Mouse (Mus musculus): ENCODE data around the gene Rptor.

Rptor gene

DNA sequence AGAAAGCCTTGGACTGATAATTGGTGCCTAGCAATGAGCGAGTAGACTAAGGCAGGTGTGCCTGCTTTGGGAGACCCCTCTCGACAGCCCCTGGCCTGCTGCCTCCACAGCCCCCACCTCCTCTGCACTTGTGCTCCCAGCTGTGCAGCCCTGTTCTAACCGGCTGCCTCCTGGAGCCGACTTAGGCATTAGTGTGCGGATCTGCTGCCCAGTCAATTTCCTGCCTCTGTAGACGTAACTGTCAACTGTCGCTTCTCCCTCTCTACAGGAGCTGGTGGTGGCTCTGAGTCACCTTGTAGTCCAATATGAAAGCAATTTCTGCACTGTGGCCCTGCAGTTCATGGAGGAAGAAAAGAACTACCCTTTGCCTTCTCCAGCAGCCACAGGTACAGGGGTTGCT lies 253.3 kb downstream of the Rptor start:
- no peak for DNase-seq (ENCODE audit: low spot score in 2 of 2)

DNA sequence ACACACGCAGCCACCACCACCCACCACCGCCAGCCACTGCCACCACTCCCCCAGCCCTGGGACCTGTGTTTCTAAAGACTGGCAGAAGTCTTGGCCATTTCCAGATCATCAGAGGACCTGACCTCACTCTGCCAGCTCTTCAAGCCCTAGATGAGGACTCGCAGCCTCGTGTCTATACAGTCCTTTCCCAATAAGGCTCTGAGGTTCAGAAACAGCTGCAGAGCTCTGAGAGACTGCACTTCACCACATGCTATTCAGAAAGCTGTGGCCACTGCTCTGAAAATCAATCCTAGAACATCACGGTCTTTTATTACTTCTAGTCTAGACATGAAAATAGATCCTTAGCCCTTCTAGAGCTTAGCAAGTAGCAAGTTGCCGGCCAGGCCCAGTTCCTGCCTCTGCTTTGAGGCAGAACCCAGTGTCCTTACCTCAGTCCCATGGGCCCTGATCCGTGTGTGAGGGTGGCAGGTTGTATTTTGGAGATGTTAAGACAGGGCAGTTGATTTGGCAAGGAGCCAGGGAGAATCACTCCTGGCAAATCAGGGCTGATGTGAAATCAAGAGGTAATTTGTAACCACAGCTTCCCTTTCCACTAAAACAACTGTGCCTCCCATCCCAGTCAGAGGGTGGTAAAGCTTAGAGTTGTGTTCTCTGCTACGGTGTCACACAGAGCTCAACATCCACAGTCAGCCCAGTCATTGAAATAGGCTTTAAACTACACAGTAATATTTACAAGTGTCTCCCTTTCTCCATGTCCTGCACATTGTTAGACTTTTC lies 260.0 kb downstream of the Rptor start:
- no peak for DNase-seq (ENCODE audit: low spot score in 2 of 2)

DNA sequence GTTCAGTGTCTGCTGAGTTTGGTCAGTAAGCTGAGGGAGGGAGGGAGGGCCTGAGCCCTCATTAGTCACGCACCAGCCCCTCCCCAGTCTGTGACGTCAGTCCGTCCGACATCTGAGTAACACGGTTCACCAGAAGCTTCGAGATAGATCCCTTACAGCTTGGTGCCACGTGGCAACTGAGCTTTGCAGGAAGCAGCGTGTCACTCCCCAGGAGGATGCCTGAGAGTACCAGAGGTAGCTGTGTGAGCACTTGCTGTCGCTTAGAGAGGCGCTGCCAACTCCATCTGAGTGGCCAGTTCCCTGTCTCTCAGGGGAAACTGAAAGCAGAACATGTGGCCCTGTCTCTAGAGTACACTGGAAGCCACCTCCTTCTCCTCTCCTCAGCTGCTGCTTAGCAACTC lies 260.7 kb downstream of the Rptor start:
- DNase-seq (ENCODE audit: low spot score in 2 of 2) = no peak

DNA sequence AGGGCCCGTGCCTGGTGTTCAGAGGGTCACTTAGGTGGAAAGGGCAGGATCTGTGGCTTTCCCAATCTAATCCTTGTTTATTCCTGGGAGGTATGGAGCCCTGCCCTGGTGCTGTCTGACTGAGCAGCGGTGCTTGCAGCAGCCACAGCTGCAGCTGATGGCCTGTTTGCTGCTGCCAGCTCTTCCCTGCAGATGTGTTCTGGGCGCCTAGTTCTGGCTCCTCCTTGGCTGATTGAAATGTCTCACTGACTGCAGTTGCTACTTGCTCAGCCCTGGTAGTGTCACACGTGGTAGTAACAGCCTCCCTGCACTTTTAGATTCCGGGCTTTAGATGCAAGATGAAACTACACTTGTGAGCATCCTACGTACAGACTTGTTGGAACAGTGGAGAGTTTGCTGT lies 264.1 kb downstream of the Rptor start:
- DNase-seq (ENCODE audit: low spot score in 2 of 2) = no peak

DNA sequence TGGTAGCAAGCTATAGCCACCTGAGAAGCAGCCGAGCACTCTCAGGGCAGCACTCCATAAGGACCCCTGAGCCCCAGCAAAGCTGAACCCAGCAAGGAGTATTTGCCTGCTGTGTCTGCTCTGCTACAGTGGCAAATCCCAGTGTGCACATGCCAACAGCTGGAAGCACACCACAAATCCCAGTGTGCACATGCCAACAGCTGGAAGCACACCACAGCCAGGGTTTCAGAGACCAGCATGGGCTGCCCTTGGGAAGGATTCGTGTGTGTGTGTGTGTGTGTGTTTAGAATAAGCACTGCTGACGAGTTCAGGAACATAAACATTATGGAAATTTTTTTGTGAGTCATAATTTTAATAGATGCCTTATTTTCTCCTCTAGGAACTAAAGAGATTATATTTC lies 265.4 kb downstream of the Rptor start:
- DNase-seq (ENCODE audit: low spot score in 2 of 2) = no peak

DNA sequence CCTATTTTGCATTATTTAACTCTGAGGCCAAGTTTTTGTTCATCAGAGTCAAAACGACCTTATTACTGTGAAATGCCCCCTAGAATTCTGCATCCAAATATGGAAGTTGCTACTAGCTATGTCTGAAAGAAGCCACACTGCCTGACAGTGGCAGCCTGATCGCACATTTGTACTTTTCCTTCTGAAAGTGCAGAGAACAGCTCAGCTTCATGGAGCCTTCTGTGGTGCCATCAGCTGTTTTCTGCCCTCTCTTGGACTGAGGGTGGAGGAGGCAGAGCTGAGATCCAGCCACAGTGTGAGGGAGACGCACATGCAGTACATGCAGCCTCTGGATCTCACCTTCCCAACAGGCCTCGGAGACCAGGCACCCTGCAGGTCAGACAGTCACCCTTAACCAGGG lies 265.9 kb downstream of the Rptor start:
- DNase-seq (ENCODE audit: low spot score in 2 of 2) = no peak

DNA sequence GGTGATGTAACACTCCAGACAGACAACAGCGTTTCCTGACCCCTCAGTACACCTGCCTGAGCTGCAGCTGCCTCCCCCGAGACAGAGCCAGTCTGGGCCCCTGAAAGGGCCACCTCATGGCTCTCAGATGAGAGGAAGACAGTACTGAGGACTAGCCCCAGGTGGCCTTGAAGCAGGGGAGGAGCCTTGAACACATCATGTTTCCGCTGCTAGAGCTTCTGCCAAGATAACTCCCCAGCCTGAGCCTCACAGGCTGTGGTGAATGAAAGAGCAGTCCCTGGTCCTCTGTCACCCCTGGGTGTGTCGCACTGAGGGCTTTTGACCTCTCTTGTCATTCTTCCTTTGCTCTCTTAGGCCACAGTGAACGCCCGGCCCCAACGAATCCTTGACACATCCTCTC lies 268.4 kb downstream of the Rptor start:
- DNase-seq (ENCODE audit: low spot score in 2 of 2) = no peak

DNA sequence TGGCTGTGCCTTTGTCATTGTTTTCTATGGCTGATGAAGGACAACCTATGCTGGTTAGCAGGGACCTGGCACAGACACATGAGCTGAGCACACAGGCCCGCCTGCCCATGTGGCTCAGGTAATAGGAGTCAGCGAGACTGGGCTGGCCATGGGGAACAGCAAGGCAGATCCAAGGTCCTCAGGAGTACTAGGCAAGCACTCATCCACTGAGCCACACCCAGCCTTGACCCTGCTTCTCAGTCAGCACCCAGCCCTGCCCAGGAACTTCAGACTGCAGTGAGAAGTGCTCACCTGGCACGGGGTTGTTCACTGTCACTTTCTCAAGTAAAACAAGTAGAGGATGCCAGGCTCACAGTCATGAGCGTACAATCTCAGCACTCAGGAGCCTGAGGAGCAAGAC lies 270.9 kb downstream of the Rptor start:
- no peak for DNase-seq (ENCODE audit: low spot score in 2 of 2)

DNA sequence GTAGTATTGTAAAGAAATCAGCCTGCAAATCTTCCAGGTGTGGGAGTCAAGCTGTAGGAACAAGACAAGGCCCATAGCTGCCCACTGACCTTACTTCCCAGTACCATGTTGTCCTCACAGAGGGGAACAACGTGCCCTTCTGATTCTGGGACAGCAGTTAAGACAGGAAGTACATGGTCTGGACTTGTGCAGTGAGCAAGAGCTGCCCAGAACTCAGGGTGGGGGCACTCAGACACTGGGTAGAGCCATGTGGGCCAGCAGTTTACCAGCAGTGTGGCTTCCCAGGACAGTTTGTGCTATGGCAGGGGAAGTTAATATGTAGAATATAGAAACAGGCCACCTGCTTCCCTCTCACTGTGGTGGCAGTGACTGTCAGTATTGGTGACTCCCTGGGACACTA lies 272.1 kb downstream of the Rptor start:
- no peak for DNase-seq (ENCODE audit: low spot score in 2 of 2)

DNA sequence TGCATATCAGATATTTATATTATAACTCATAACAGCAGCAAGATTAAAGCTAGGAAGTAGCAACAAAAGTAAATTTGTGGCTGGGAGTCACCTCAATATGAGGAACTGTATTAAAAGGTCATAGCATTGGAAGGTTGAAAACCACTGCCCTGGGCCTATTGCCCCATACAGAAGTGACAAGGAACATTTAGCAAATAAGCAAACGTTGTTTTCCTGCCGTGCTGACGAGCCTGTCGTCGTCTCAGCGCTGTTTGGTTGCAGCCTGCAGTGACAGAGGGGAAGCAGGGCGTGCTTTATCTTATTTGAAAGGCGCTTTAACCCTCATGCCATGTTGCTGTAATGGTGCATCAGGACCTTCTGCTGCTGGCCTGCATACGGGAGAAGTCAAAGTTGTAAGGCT lies 273.0 kb downstream of the Rptor start:
- DNase-seq (ENCODE audit: low spot score in 2 of 2) = no peak

DNA sequence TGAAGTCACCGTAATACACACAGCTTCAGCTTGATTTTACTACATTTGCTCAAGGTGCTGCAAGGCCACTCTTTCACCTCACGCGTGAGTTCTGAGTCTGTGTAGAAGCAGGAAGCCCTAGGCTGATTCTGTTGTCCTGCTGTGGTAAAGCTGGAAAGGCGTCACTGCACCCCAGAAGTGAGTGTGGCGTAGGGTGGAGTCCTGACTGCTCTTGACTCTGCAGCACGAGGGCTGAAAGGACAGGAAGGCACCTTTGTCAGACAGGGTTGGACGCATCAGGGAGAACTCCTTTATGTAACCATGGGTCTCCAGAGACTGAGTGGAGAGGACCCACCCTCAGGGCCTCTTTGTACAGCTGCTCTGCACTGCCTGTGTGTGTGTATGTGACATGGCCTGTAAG lies 274.4 kb downstream of the Rptor start:
- no peak for DNase-seq (ENCODE audit: low spot score in 2 of 2)

DNA sequence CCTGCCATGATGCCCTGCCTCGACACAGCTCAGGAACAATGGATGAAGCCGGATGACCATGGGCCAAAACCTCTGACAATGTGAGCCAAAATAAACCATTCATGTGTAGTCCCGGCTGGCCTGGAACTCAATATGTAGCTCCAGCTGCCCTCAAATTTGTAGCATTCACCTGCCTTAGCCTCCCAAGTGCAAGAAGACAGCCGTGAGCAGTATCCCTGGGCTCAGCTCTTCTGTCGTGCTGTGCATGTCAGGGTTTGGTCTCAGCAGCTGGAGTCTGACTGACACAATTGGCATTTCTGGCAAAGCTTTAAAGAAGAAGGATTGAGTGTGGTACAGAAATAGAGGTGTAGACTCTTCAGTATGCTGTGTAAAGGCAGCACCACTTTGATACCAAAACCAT lies 276.9 kb downstream of the Rptor start:
- DNase-seq (ENCODE audit: low spot score in 2 of 2) = no peak

DNA sequence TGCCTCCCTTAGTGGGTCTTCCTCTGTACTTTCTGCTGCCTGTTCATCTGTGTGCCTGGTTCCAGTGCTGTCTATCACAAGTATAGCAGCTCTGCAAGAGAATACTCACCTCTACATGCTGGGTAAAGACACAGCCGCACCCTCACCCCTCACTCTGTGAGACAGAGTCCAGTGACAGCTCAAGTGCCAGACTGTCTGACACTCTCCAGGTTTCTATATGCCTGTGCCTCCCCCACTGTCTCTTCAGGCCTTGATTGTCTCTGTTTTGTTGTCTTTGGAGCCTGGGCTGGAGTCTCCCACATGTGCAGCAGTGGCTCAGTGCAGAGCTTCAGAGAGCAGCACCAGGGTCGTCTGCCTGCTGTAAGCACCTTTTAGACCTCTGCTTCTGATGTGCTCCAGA lies 280.9 kb downstream of the Rptor start:
- DNase-seq (ENCODE audit: low spot score in 2 of 2) = no peak

DNA sequence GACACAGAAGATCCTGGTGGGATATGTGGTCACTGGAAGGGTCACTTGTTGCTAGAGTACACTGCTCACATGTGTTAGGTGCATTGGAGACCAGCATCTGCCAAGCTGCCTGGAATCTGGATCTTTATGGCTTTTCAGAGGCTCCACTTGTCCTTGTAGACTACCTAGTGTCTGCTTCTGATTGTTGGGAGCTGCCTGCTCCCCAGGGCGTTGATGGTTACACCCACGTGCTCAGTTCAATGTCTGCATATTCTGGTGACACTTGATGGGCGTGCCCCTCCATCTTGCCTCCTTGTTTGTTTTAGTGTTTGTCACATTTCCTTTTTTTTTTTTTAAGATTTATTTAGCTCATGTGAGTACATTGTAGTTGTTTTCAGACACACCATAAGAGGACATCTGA lies 287.3 kb downstream of the Rptor start:
- no peak for DNase-seq (ENCODE audit: low spot score in 2 of 2)

DNA sequence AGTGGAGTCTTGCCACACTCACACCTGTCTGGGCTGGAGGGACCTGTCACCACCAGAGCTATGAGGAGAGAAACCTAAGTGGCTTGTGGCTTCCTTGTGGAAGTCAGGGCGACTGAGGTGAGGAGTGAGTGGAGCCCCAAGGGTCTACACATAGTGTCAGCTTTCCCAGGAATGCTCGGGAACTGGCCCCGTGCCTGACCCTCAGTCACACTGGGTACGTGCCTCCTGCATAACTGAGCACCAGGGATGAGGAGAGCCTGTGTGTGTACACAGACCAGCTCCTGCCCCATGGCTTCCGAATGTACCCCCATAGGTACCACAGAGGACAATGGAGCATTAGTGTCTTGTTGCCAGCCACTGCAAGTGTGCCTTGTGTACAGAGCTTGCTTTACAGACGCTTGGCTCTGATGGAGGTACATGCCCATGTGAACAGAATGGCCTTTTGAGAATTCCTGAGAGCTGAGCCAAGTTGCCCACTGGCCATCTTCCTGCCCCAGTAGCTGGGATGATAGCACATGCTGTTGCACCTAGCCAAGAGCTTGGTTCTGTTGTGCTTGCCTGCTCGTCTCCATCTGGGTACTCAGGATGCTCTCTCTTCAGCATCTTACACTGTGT lies 289.0 kb downstream of the Rptor start:
- no peak for DNase-seq (ENCODE audit: low spot score in 2 of 2)

DNA sequence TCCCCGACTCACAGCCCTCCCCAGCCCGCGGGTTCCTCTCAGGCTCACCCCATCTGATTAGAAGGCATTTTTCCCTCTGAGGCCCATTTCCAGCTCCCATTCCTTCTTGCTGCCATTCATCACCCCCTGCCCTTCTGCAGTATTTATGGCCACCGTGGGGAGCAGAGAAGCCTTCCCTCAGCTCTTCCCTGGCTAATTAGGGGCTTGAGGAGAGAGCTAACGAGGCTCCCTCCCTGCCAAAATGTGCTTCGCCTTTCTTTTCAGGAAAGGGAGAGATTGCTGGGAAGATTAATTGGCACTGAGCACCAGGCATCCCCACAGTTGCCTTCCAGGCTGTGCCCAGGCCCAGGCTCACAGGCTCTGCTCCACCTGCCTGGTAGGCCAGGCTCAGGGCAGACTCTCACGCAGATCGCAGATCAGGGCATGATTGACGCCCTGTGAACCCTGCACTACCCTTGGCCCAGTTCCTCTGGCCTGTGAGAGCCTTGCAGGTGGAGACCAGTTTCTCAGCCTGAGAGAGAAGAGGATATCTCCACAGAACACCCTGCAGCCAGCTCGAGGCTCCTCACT lies 291.0 kb downstream of the Rptor start:
- DNase-seq (ENCODE audit: low spot score in 2 of 2) = no peak

DNA sequence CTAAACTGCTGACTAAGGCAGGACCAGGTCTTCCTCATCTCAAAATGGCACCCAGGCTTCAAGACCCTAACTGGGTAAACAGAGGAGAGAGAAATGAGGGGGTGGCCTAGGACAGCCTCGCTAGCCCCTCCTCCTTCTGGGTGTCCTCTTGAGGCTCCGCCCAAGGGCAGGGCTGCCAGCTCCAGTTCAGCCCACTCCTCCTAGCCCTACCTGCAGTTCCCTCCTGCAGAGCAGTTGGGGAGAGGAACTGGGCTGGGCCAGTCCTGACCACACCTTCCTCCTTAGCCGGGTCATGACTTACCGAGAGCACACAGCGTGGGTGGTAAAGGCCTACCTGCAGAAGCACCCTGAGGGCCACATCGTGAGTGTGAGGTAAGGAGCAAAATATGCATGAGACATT lies 291.9 kb downstream of the Rptor start:
- DNase-seq (ENCODE audit: low spot score in 2 of 2) = no peak

DNA sequence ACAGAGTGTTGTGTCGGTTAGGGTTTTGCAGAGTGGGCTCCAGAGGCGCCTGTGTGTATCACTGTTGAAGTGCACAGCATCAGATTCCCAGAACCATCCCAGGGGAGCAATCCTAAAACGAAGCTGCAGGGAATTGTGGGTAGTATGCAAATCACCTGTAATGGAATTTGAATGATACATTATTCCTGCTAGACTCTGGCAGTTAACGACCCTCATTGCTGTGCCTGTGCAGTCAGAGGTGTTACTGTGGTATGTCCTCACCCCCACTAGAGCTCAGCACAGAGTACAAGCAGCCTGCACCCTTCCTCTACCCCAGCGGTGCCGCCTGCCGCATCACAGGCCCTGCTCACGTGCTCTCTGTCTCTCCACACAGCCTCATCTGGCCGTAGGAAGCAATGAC lies 294.3 kb downstream of the Rptor start:
- no peak for DNase-seq (ENCODE audit: low spot score in 2 of 2)

DNA sequence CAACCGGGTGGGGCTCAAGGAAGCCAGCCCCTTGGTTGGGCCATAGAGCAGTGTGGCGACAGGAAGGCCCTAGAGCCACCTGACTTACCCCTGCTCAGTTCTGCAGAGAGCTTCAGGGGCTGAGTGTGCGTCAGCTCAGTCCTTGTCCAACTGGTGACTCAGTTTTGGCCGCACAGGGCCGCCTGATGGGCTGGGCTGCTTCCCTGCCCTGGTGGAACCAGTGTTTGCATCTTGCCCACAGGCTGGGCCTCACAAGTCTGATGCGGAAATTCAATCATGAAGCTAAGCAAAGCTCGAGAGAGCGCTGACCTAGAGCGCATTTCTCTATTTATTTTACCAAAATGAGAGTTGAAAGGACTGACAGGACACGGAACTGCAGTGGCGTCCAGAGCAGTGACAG lies 296.3 kb downstream of the Rptor start:
- DNase-seq (ENCODE audit: low spot score in 2 of 2) = no peak

DNA sequence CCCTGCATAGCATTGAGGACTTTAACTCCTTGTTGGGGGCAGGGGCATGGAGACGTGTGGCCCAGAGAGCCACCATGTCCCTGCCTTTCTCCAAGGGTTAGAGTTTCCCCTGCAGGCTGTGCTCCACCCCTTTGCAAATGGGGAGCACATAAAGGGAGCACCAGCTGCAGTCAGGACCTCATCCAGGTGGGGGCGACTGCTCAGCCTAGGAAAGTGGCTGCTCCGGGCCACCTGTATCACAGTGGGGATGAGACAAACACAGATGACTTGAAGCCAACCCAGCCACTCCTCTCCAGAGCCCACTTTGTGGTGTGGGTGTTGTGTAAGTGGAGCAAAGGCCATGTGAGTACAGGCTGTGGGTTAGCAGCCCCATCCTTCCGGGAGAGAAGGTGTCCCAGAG lies 298.5 kb downstream of the Rptor start:
- no peak for DNase-seq (ENCODE audit: low spot score in 2 of 2)

DNA sequence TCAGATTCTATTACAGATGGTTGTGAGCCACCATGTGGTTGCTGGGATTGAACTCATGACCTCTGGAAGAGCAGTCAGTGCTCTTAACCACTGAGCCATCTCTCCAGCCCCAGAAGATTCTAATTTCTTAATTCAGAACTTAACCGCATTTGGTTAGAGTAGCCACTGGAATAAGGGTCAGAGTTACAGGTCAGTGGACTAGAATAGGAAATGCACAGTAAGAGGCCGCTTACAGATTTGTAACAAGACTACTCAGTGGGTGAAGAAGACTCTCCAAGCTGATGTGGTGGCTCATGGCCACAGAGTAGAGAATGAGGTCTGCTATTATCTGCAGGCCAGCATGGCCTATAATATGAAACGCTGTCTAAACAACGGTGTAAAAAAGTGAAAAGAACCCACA lies 300.2 kb downstream of the Rptor start:
- no peak for DNase-seq (ENCODE audit: low spot score in 2 of 2)

DNA sequence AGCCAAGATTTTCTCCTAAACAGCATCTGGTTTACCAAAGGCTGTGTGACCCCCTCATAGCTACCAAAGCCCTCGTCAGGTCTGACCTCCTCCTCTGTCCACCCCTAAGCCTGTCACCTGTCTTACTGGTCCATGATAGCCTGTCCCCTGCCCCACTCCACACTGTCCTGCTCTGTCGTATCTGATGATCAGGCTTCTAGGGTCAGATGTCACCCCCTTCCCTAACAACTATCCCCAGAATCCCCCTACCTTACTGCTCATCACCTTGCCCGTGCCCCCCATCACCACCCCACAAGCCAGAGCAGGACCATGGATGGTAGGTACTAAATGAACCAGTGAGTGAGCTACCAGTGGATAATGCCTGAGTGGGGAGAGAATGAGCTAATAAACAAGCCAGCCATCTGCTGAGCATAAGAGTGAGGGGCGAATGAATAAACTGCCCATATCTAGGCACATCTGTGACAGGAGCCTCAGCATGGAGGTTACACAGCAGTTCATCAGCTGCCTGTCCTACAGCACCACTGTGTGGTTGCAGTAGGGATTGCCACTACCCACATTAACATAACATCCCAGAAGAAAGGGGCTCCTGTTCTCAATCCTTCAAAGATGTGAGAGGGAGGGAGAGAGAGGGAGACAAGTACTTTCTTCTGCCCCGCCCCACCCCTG lies 302.0 kb downstream of the Rptor start:
- DNase-seq (ENCODE audit: low spot score in 2 of 2) = peak; percentile 65 to 66

DNA sequence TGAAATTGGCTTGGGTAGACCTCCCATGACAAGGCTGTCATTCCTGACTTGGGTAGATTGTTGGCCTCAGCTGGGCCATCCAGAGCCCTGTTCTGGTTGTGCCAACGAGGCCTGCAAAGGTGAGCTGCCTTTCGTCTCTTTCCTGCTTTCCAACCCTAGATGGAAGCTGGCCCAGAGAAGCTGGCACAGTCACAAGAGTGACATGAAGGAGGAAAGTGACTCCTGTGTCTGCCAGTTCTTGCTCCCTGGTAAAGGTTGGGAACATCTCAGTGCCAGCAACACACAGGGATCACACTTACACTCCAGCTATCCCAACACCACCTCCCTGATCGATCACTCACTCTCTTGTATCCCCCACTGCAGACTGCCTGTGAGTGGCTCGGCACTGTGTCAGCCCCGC lies 303.1 kb downstream of the Rptor start:
- DNase-seq (ENCODE audit: low spot score in 2 of 2) = no peak

Data from frontal cortex, postnatal 14 days (tissue).